In the genomic region with DNA sequence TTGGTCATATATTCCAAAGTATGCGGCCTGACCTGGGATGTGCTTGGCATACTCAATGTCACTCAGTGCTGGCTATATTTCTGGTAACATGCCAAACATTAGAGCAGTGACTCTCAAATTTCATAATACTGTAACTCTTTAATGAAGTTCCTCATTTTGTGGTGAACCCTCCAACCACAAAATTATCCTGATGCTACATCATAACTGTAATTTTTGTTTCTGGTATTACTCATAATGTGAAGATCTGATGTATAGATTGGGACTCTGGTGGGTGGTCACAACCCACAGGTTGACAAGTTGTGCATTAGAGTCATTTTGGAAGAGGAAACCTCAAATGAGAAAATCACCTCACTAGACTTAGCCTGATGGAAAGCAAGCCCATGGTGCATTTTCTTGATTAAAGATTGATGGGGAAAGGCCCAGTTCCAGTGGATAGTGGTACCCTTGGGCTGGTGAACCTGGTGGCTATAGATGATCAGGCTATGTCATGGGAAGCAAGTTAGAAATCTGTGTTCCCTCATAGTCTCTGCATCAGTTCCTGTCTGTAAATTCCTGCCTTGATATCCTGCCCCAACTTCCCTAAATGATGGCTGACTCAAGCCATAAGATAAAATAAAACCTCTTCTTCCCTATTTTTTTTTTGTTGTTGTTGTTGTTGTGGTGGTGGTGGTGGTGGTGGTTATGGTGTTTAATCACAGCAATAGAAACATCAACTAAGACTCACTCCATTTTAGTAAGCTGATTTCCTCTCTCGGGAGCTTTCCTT, we compare ENCODE assay signal across 24 mouse cellular contexts.
A peak's percentile ranks its signal among the peaks of the same experiment; 100 is the strongest.
DNase-seq lines count a peak whose midpoint lies in the region; ATAC-seq and TF ChIP-seq lines count a peak whose summit lies in the region.
"Had no signal": no experiment of that assay in that cellular context is flagged by ENCODE, and none has a peak within 500 bp of the region (broad histone marks: within the 10 kb centered on the region; RNA-seq: fewer than 3 reads in every experiment).

No protein-coding gene starts in this region.

- H3K9me3 ChIP-seq in MEL (replicated peaks; ENCODE audit: insufficient read depth, low read length), result no peaks in the 10 kb centered on the region
- H3K9me3 ChIP-seq in midbrain, postnatal 0 days (ENCODE audit: low read length), result no peaks in the 10 kb centered on the region
- H3K9me3 ChIP-seq in midbrain, embryonic 15.5 days, result no peaks in the 10 kb centered on the region
- H3K9me3 ChIP-seq: embryonic facial prominence, embryonic 15.5 days; forebrain, embryonic 10.5 days; G1E; heart, embryonic 12.5 days had no signal

- H3K4me2 ChIP-seq in midbrain, postnatal 0 days (ENCODE audit: low read depth, low read length, poor library complexity, severe bottlenecking), result no peak overlapping the region
- H3K4me2 ChIP-seq in midbrain, embryonic 15.5 days, result no peak overlapping the region
- H3K4me2 ChIP-seq: embryonic facial prominence, embryonic 15.5 days; heart, embryonic 12.5 days had no signal

- H3K36me3 ChIP-seq in MEL (ENCODE audit: control insufficient read depth in 1 of 2, insufficient read depth in 2 of 2, low read length in 2 of 2), result peaks cover 0 to 27% of the 10 kb centered on the region in 2 experiments; a peak in 2 of 4 replicates
- no peaks in the 10 kb centered on the region for H3K36me3 ChIP-seq in midbrain, postnatal 0 days (ENCODE audit: insufficient read depth, low read length)
- no peaks in the 10 kb centered on the region for H3K36me3 ChIP-seq in midbrain, embryonic 15.5 days (replicated peaks)
- H3K36me3 ChIP-seq: embryonic facial prominence, embryonic 15.5 days; forebrain, embryonic 10.5 days; G1E; heart, embryonic 12.5 days had no signal

- peak overlapping the region; percentile 41; the same call in 1 of the 2 replicates for H3K27ac ChIP-seq in MEL (ENCODE audit: control insufficient read depth, low read depth, low read length)
- H3K27ac ChIP-seq in midbrain, postnatal 0 days (ENCODE audit: low read depth, low read length), result no peak overlapping the region
- no peak overlapping the region for H3K27ac ChIP-seq in midbrain, embryonic 15.5 days
- H3K27ac ChIP-seq: embryonic facial prominence, embryonic 15.5 days; forebrain, embryonic 10.5 days had no signal

- peaks cover 8 to 21% of the 10 kb centered on the region in 2 experiments for H3K4me1 ChIP-seq in MEL (ENCODE audit: control insufficient read depth in 1 of 2, insufficient read depth in 2 of 2, low read length in 2 of 2)
- H3K4me1 ChIP-seq in midbrain, postnatal 0 days (ENCODE audit: insufficient read depth, low read length), result no peaks in the 10 kb centered on the region
- H3K4me1 ChIP-seq in midbrain, embryonic 15.5 days, result no peaks in the 10 kb centered on the region
- H3K4me1 ChIP-seq: embryonic facial prominence, embryonic 15.5 days; forebrain, embryonic 10.5 days; heart, embryonic 12.5 days had no signal

- TF ChIP-seq POLR2A in MEL (IDR thresholded peaks at IDR 0.05; ENCODE audit: control insufficient read depth in 1 of 2, insufficient read depth in 1 of 2, low read depth in 1 of 2, low read length in 2 of 2, poor library complexity in 1 of 2), result no peak

- DNase-seq in 416B (ENCODE audit: low read depth) (peak; percentile 87), MEL (ENCODE audit: low read depth, low spot score) (peak; percentile 86)
- peak; percentile 9 for DNase-seq in c-Kit-positive CD71-negative TER-119-negative erythroid progenitor cells, embryonic 14.5 days (ENCODE audit: low read depth)
- no peak for DNase-seq in midbrain, postnatal 0 days (ENCODE audit: low spot score)
- no peak for DNase-seq in thymus, postnatal 4 days
- DNase-seq: adrenal gland, adult 2 months; adrenal gland, postnatal 25 days; cerebellum, adult 11 months; cerebellum, adult 8-10 months; cerebellum, postnatal 25 days; gastrocnemius, postnatal 36 days had no signal

- no peak for TF ChIP-seq CTCF in MEL (IDR thresholded peaks at IDR 0.05 in 2 of 3, conservative IDR thresholded peaks at IDR 0.05 in 1 of 3; ENCODE audit: control insufficient read depth in 1 of 3, insufficient read depth in 1 of 3, low read depth in 2 of 3, low read length in 3 of 3, poor library complexity in 1 of 3, severe bottlenecking in 1 of 3)
- TF ChIP-seq CTCF in midbrain, postnatal 0 days (IDR thresholded peaks at IDR 0.05), result no peak

- 94% methylated on average over 2 of the region's 2 CpGs for WGBS in midbrain, postnatal 0 days
- WGBS in midbrain, embryonic 15.5 days, result 92% methylated on average over 2 of the region's 2 CpGs

- no peak overlapping the region for H3K4me3 ChIP-seq in MEL (ENCODE audit: control insufficient read depth in 1 of 2, insufficient read depth in 1 of 2, low read depth in 2 of 2, low read length in 2 of 2)
- no peak overlapping the region for H3K4me3 ChIP-seq in midbrain, postnatal 0 days (ENCODE audit: low read depth, low read length)
- H3K4me3 ChIP-seq in midbrain, embryonic 15.5 days, result no peak overlapping the region
- H3K4me3 ChIP-seq: embryonic facial prominence, embryonic 15.5 days; erythroblast, embryonic 14.5 days; forebrain, embryonic 10.5 days; heart, embryonic 12.5 days had no signal

- no peak overlapping the region for H3K9ac ChIP-seq in MEL (ENCODE audit: control insufficient read depth, low read depth, low read length, poor library complexity, severe bottlenecking)
- H3K9ac ChIP-seq in midbrain, postnatal 0 days (replicated peaks; ENCODE audit: low read length, poor library complexity, severe bottlenecking), result no peak overlapping the region
- H3K9ac ChIP-seq in midbrain, embryonic 15.5 days, result no peak overlapping the region
- H3K9ac ChIP-seq: embryonic facial prominence, embryonic 15.5 days; heart, embryonic 12.5 days had no signal

- no peak for TF ChIP-seq RAD21 in MEL (IDR thresholded peaks at IDR 0.05; ENCODE audit: low read depth, low read length)

- ATAC-seq in megakaryocyte, adult 5-6 weeks (ENCODE audit: poor library complexity, severe bottlenecking), result peak; percentile 87
- no peak for ATAC-seq in midbrain, postnatal 0 days (ENCODE audit: low FRiP score)
- no peak for ATAC-seq in midbrain, embryonic 15.5 days (replicated peaks)
- ATAC-seq: activated CD4-positive, CD25-positive, alpha-beta regulatory T cell, adult 4 months; forebrain, embryonic 14.5 days; hindbrain, embryonic 16.5 days; inflammation-experienced regulatory T-cells, adult 6 months; intestine, postnatal 0 days; Patski had no signal

- no peaks in the 10 kb centered on the region for H3K79me2 ChIP-seq in MEL (ENCODE audit: control insufficient read depth, insufficient read depth, low read length, poor library complexity)

- H3K27me3 ChIP-seq in MEL (ENCODE audit: control insufficient read depth in 1 of 2, insufficient read depth in 2 of 2, low read length in 2 of 2), result no peaks in the 10 kb centered on the region
- no peaks in the 10 kb centered on the region for H3K27me3 ChIP-seq in midbrain, postnatal 0 days (ENCODE audit: insufficient read depth, low read length)
- no peaks in the 10 kb centered on the region for H3K27me3 ChIP-seq in midbrain, embryonic 15.5 days (replicated peaks)
- H3K27me3 ChIP-seq: embryonic facial prominence, embryonic 15.5 days; heart, embryonic 12.5 days; Patski had no signal

- TF ChIP-seq EP300 in MEL (IDR thresholded peaks at IDR 0.05; ENCODE audit: low read depth in 1 of 2, low read length in 2 of 2), result peak; percentile 94 to 96

TF ChIP-seq in MEL, 35 proteins besides CTCF, POLR2A, EP300 and RAD21:
- TF ChIP-seq MXI1 (IDR thresholded peaks at IDR 0.05; ENCODE audit: low read depth, low read length) (no peak), MYB (IDR thresholded peaks at IDR 0.05; ENCODE audit: low read depth, low read length) (peak; percentile 81), E2F4 (IDR thresholded peaks at IDR 0.05; ENCODE audit: borderline replicate concordance, low read depth, low read length) (no peak), CHD1 (IDR thresholded peaks at IDR 0.05; ENCODE audit: low read depth, low read length) (no peak), TCF12 (IDR thresholded peaks at IDR 0.05; ENCODE audit: low read depth, low read length) (peak; percentile 61; the same call in 1 of the 2 replicates), SIN3A (IDR thresholded peaks at IDR 0.05; ENCODE audit: low read length) (peak; percentile 54; the same call in 1 of the 2 replicates), JUND (IDR thresholded peaks at IDR 0.05; ENCODE audit: low read depth, low read length) (0 out of 2 replicates have a peak, but pooled peaks have one; percentile 18), ZMIZ1 (IDR thresholded peaks at IDR 0.05; ENCODE audit: low read depth, low read length) (no peak), USF1 (IDR thresholded peaks at IDR 0.05; ENCODE audit: low read depth, low read length) (no peak), MAFK (IDR thresholded peaks at IDR 0.05; ENCODE audit: borderline replicate concordance, low read depth, low read length) (peak; percentile 11; the same call in 1 of the 2 replicates), KAT2A (conservative IDR thresholded peaks at IDR 0.05; ENCODE audit: low read depth, low read length) (no peak), ZKSCAN1 (IDR thresholded peaks at IDR 0.05; ENCODE audit: low read depth, low read length) (peak; percentile 14; the same call in 1 of the 2 replicates), GATA1 (IDR thresholded peaks at IDR 0.05; ENCODE audit: low read depth, low read length) (peak; percentile 76), ZNF384 (IDR thresholded peaks at IDR 0.05; ENCODE audit: low read depth, low read length) (peak; percentile 77), MEF2A (IDR thresholded peaks at IDR 0.05; ENCODE audit: extremely low read depth, insufficient replicate concordance, low read depth, low read length, poor library complexity, severe bottlenecking) (no peak), MAX (IDR thresholded peaks at IDR 0.05; ENCODE audit: low read length) (no peak), MYC (IDR thresholded peaks at IDR 0.05; ENCODE audit: low read depth, low read length) (no peak), ETS1 (IDR thresholded peaks at IDR 0.05; ENCODE audit: low read depth, low read length) (peak; percentile 91), NELFE (IDR thresholded peaks at IDR 0.05; ENCODE audit: low read depth, low read length) (no peak), NRF1 (IDR thresholded peaks at IDR 0.05; ENCODE audit: insufficient read depth, low read depth, low read length, poor library complexity, severe bottlenecking) (no peak), TBP (IDR thresholded peaks at IDR 0.05; ENCODE audit: low read depth, low read length) (no peak), RCOR1 (IDR thresholded peaks at IDR 0.05; ENCODE audit: low read depth, low read length) (peak; percentile 86)

Comparison
In these comparisons a context has a peak if more than half of its experiments do, and no peak if none do; other contexts are left out.
1. DNase-seq: peak in 416B (single experiment), MEL (single experiment) and c-Kit-positive CD71-negative TER-119-negative erythroid progenitor cells, embryonic 14.5 days (single experiment); none in midbrain, postnatal 0 days (single experiment) and thymus, postnatal 4 days (single experiment).